Mouse (Mus musculus) limb, embryonic 11.5 days (tissue): Measurements from ENCODE around the gene Aup1. TPM values are rescaled to one million over a fixed set of nuclear protein-coding genes. Genes with fewer than 3 reads are reported as not detected.

Experiments used
- ATAC-seq: fragments of 200-750 bp; cut with Nextera tagmentation; 2 replicates; pipeline ENCODE4 v1.8.0; 2017; ENCODE audit warnings: low read depth; ENCODE audit not compliant: insufficient number of reproducible peaks, low FRiP score, low TSS enrichment
- DNase-seq: peaks from one replicate; pipeline ENCODE4 v3.0.0-alpha.2; 2015; ENCODE audit warnings: low spot score
- H3K27ac ChIP-seq: fragments of 300-500 bp; sonication (generic); replicated peaks from 2 replicates; pipeline ENCODE4 v1.5.1; 2014; ENCODE audit warnings: low read depth, mild to moderate bottlenecking, low read length
- H3K27me3 ChIP-seq: fragments of 300-500 bp; sonication (generic); 2 replicates; pipeline ENCODE4 v1.6.1; 2014; ENCODE audit warnings: mild to moderate bottlenecking, low read length, mixed read lengths; ENCODE audit not compliant: control insufficient read depth, insufficient read depth
- H3K36me3 ChIP-seq: fragments of 300-500 bp; sonication (generic); 2 replicates; pipeline ENCODE4 v1.6.1; 2014; ENCODE audit warnings: mild to moderate bottlenecking, low read length, moderate library complexity, mixed read lengths; ENCODE audit not compliant: control insufficient read depth, insufficient read depth
- H3K4me1 ChIP-seq: fragments of 300-500 bp; sonication (generic); 2 replicates; pipeline ENCODE4 v1.6.1; 2014; ENCODE audit warnings: low read length, mixed read lengths; ENCODE audit not compliant: control insufficient read depth, insufficient read depth
- H3K4me2 ChIP-seq: fragments of 300-500 bp; sonication (generic); 2 replicates; pipeline ENCODE4 v1.6.1; 2014; ENCODE audit warnings: low read depth, mild to moderate bottlenecking, moderate library complexity; ENCODE audit not compliant: severe bottlenecking
- H3K4me3 ChIP-seq: fragments of 300-500 bp; sonication (generic); 2 replicates; pipeline ENCODE4 v1.5.1; 2014; ENCODE audit warnings: low read depth, low read length
- H3K9ac ChIP-seq: fragments of 300-500 bp; sonication (generic); 2 replicates; pipeline ENCODE4 v1.6.1; 2014; ENCODE audit warnings: mild to moderate bottlenecking, low read length
- H3K9me3 ChIP-seq: fragments of 300-500 bp; sonication (generic); 2 replicates; pipeline ENCODE4 v1.6.1; 2016; ENCODE audit warnings: low read length; ENCODE audit not compliant: control insufficient read depth
- WGBS: fragments of 180-500 bp; shearing (Covaris S2); extraction: QIAGEN DNeasy Blood & Tissue Kit; methylation state at CpG from one replicate; pipeline ENCODE4 v1.1.7; 2014; 5-methylcytosine and 5-hydroxymethylcytosine counted together
- polyA plus RNA-seq: library from polyadenylated mRNA; unstranded; fragments of >200 nt; fragmentation: Nextera tagmentation; extraction: Ambion mirVana; gene quantifications from 2 replicates; pipeline ENCODE4 v1.2.1, GENCODE M21; 2014

The Aup1 gene
- polyA plus RNA-seq, 1 experiment from 2014 or later: 122 TPM

GRCm38 (mm10) chr6:83077630-83078323 lies 23.5 kb downstream of the Aup1 start, which contains the start of gene Pcgf1:
Gene Pcgf1, plus strand, starts transcription at chr6:83077869.
- Histone ChIP-seq H3K36me3 (0 out of 2 replicates have a peak, but pooled peaks cover 4% of the 10 kb centered on the region), H3K4me1 (peaks cover 4% of the 10 kb centered on the region; the same call in 1 of the 2 replicates), H3K4me2 (peak within 1 kb of the TSS; percentile 99), H3K9me3 (no peaks in the 10 kb centered on the region), H3K4me3 (peak within 1 kb of the TSS; percentile 72), H3K9ac (peak within 1 kb of the TSS; percentile 79), H3K27ac (peak within 1 kb of the TSS; percentile 80), H3K27me3 (peaks cover 19% of the 10 kb centered on the region)
- DNase-seq: no peak
- WGBS: under 1% methylated on average over 54 of the region's 54 CpGs
- peak; percentile 88 for ATAC-seq

GRCm38 (mm10) chr6:83078324-83078858 lies 24.1 kb downstream of the Aup1 start:
- H3K9me3 ChIP-seq: no peaks in the 10 kb centered on the region
- peak overlapping the region; percentile 99 for H3K4me2 ChIP-seq
- H3K4me3 ChIP-seq: peak overlapping the region; percentile 72
- H3K27ac ChIP-seq: no peak overlapping the region; the same call in 1 of the 2 replicates
- H3K4me1 ChIP-seq: peaks cover 7% of the 10 kb centered on the region; the same call in 1 of the 2 replicates
- H3K27me3 ChIP-seq: peaks cover 14% of the 10 kb centered on the region
- DNase-seq (peak; percentile 100), ATAC-seq (peak; percentile 81)
- under 1% methylated on average over 46 of the region's 46 CpGs for WGBS
- peak overlapping the region; percentile 79 for H3K9ac ChIP-seq
- 0 out of 2 replicates have a peak, but pooled peaks cover 4% of the 10 kb centered on the region for H3K36me3 ChIP-seq

- WGBS: 91% methylated on average over 5 of the region's 5 CpGs
- ATAC-seq: no peak
Observed at GRCm38 (mm10) chr6:83080210-83080609, 25.9 kb downstream of the Aup1 start.

GRCm38 (mm10) chr6:83083497-83083896 lies 29.2 kb downstream of the Aup1 start:
- DNase-seq (no peak), ATAC-seq (no peak)
- Histone ChIP-seq H3K36me3 (0 out of 2 replicates have a peak, but pooled peaks cover 4% of the 10 kb centered on the region), H3K9ac (no peak overlapping the region; the same call in 1 of the 2 replicates), H3K27ac (no peak overlapping the region), H3K4me1 (peaks cover 36% of the 10 kb centered on the region), H3K27me3 (peaks cover 40% of the 10 kb centered on the region), H3K4me3 (no peak overlapping the region), H3K9me3 (no peaks in the 10 kb centered on the region), H3K4me2 (no peak overlapping the region)
- 18% methylated on average over 5 of the region's 5 CpGs for WGBS

More at GRCm38 (mm10) chr6:83080210-83080609, 25.9 kb downstream of the Aup1 start:
- no peak overlapping the region for H3K4me2 ChIP-seq
- H3K36me3 ChIP-seq: 0 out of 2 replicates have a peak, but pooled peaks cover 4% of the 10 kb centered on the region
- H3K9me3 ChIP-seq: no peaks in the 10 kb centered on the region
- no peak overlapping the region for H3K9ac ChIP-seq
- no peak for DNase-seq
- no peak overlapping the region for H3K27ac ChIP-seq
- no peak overlapping the region for H3K4me3 ChIP-seq
- H3K4me1 ChIP-seq: peaks cover 18% of the 10 kb centered on the region
- H3K27me3 ChIP-seq: peaks cover 10% of the 10 kb centered on the region; the same call in 1 of the 2 replicates

- WGBS: 6% methylated on average over 6 of the region's 6 CpGs
- DNase-seq: no peak
- Histone ChIP-seq H3K9ac (no peak overlapping the region), H3K4me1 (peaks cover 31% of the 10 kb centered on the region), H3K36me3 (0 out of 2 replicates have a peak, but pooled peaks cover 4% of the 10 kb centered on the region), H3K4me2 (peak overlapping the region; percentile 15; the same call in 1 of the 2 replicates), H3K27ac (no peak overlapping the region), H3K4me3 (no peak overlapping the region), H3K9me3 (no peaks in the 10 kb centered on the region), H3K27me3 (peaks cover 45% of the 10 kb centered on the region)
- no peak for ATAC-seq
Observed at GRCm38 (mm10) chr6:83084477-83084876, 30.2 kb downstream of the Aup1 start.

GRCm38 (mm10) chr6:83086121-83087035 lies 32.1 kb downstream of the Aup1 start, which contains the start of gene Lbx2:
Gene Lbx2, plus strand, starts transcription at chr6:83086367.
- Histone ChIP-seq H3K9ac (peak within 1 kb of the TSS; percentile 34; the same call in 1 of the 2 replicates), H3K36me3 (0 out of 2 replicates have a peak, but pooled peaks cover 2% of the 10 kb centered on the region)

GRCm38 (mm10) chr6:83087205-83087925 lies 33.0 kb downstream of the Aup1 start:
- peak overlapping the region; percentile 16; the same call in 1 of the 2 replicates for H3K4me3 ChIP-seq
- H3K27me3 ChIP-seq: peaks cover 49% of the 10 kb centered on the region
- ATAC-seq: no peak
- H3K27ac ChIP-seq: no peak overlapping the region
- 0 out of 2 replicates have a peak, but pooled peaks cover 2% of the 10 kb centered on the region for H3K36me3 ChIP-seq
- no peaks in the 10 kb centered on the region for H3K9me3 ChIP-seq
- 2% methylated on average over 47 of the region's 47 CpGs for WGBS
- peak; percentile 59 for DNase-seq
- peaks cover 31% of the 10 kb centered on the region for H3K4me1 ChIP-seq
- H3K9ac ChIP-seq: no peak overlapping the region
- peak overlapping the region; percentile 41 for H3K4me2 ChIP-seq

More at GRCm38 (mm10) chr6:83086121-83087035, 32.1 kb downstream of the Aup1 start, which contains the start of gene Lbx2:
- Histone ChIP-seq H3K27me3 (peaks cover 49% of the 10 kb centered on the region), H3K9me3 (no peaks in the 10 kb centered on the region), H3K27ac (no peak within 1 kb of the TSS), H3K4me3 (peak within 1 kb of the TSS; percentile 22), H3K4me1 (peaks cover 31% of the 10 kb centered on the region), H3K4me2 (peak within 1 kb of the TSS; percentile 50)
- 1% methylated on average over 42 of the region's 42 CpGs for WGBS
- ATAC-seq (no peak), DNase-seq (peak; percentile 55)
